8 mouse cellular contexts compared by ENCODE assay signal in the genomic region with DNA sequence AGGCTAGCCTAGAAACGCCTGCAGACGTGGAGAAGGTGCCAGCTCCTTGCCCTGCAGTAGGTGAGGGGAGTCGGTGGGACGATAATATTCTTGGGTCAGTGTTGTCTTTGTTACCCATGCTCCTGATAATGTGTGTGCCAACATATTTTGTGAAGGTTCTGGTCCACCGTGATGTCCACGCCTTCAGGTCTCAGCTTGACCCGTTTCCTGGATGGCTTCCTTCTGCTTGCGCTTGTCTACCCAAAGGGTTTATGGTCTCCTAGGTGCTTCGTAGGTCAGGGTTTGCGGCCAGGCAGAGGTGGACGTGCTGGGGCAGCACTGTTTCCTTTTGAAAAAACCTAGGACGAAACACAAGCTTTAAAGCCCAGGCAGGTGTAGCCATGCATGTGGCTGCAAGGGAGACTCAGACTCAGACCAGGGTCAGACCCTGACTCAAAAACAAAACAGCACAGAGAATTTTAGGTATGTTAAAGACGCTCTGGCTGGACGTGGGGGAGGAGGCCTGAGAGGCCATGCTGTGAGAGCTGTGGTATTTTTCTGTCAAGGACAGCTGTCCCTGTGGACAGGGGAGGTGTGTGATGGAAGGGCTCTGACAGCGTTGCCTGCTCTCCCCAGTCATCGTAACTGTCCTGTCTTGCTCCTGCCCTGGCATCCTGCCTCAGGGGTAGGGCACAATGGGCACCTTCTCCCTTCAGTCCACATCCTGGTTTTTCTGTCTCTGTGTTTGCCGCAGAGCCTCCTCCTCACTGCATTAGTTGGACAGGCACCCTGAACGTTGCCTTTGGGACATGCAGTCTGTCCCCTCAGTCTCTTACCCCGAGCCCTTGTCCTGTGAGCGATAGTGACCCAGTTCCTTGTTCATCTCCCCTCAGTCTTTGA. TPM values are rescaled to one million over a fixed set of nuclear protein-coding genes. Genes with fewer than 3 reads are reported as not detected.
DNase-seq lines count a peak whose midpoint lies in the region; ATAC-seq and TF ChIP-seq lines count a peak whose summit lies in the region.
"Had no signal": no experiment of that assay in that cellular context is flagged by ENCODE, and none has a peak within 500 bp of the region (broad histone marks: within the 10 kb centered on the region; RNA-seq: fewer than 3 reads in every experiment).

No protein-coding gene starts in this region.

- H3K9ac ChIP-seq in liver, adult 2 months (ENCODE audit: low read depth, low read length): no peak overlapping the region
- no peak overlapping the region for H3K9ac ChIP-seq in liver, embryonic 11.5 days (ENCODE audit: low read depth, low read length)
- H3K9ac ChIP-seq in embryonic facial prominence, embryonic 11.5 days (replicated peaks; ENCODE audit: low read length): peak overlapping the region; percentile 41; the same call in 1 of the 2 replicates
- H3K9ac ChIP-seq in hindbrain, embryonic 14.5 days: 0 out of 2 replicates have a peak overlapping the region, but pooled peaks have one; percentile 2
- H3K9ac ChIP-seq in neural tube, embryonic 13.5 days: peak overlapping the region; percentile 48

- H3K9me3 ChIP-seq in liver, embryonic 11.5 days (ENCODE audit: control insufficient read depth, low read length): no peaks in the 10 kb centered on the region
- no peaks in the 10 kb centered on the region for H3K9me3 ChIP-seq in embryonic facial prominence, embryonic 11.5 days (replicated peaks; ENCODE audit: control insufficient read depth, low read length)
- no peaks in the 10 kb centered on the region for H3K9me3 ChIP-seq in hindbrain, embryonic 14.5 days (ENCODE audit: control insufficient read depth, low read length)
- no peaks in the 10 kb centered on the region for H3K9me3 ChIP-seq in neural tube, embryonic 13.5 days

- DNase-seq in liver, adult 2 months (ENCODE audit: extremely low read depth, low read depth, low spot score): no peak
- DNase-seq in liver, embryonic 11.5 days (ENCODE audit: low spot score): no peak
- no peak for DNase-seq in embryonic facial prominence, embryonic 11.5 days (ENCODE audit: low spot score)
- no peak for DNase-seq in hindbrain, embryonic 14.5 days (ENCODE audit: low spot score)
- DNase-seq in ovary, adult 18-20 months (ENCODE audit: low spot score): no peak

- H3K36me3 ChIP-seq in liver, adult 2 months (ENCODE audit: control insufficient read depth, insufficient read depth, low read length): no peaks in the 10 kb centered on the region
- H3K36me3 ChIP-seq in liver, embryonic 11.5 days (ENCODE audit: control insufficient read depth, insufficient read depth, low read length): peaks cover 2% of the 10 kb centered on the region; the same call in 1 of the 2 replicates
- no peaks in the 10 kb centered on the region; the same call in 1 of the 2 replicates for H3K36me3 ChIP-seq in embryonic facial prominence, embryonic 11.5 days (replicated peaks; ENCODE audit: control insufficient read depth, insufficient read depth, low read depth, low read length)
- peaks cover 9% of the 10 kb centered on the region for H3K36me3 ChIP-seq in hindbrain, embryonic 14.5 days (replicated peaks; ENCODE audit: control insufficient read depth, insufficient read depth)
- H3K36me3 ChIP-seq in neural tube, embryonic 13.5 days: peaks cover 20% of the 10 kb centered on the region

- no peak for TF ChIP-seq POLR2A in liver, adult 2 months (IDR thresholded peaks at IDR 0.05; ENCODE audit: extremely low read depth, insufficient read depth, low read length)

- peak overlapping the region; percentile 35 for H3K27ac ChIP-seq in liver, adult 2 months (replicated peaks; ENCODE audit: insufficient read depth, low read depth, low read length)
- no peak overlapping the region for H3K27ac ChIP-seq in liver, embryonic 11.5 days (ENCODE audit: low read depth, low read length)
- peak overlapping the region; percentile 65; the same call in 1 of the 2 replicates for H3K27ac ChIP-seq in embryonic facial prominence, embryonic 11.5 days (replicated peaks; ENCODE audit: low read depth, low read length)
- H3K27ac ChIP-seq in hindbrain, embryonic 14.5 days: peak overlapping the region; percentile 47
- peak overlapping the region; percentile 72 for H3K27ac ChIP-seq in neural tube, embryonic 13.5 days (replicated peaks)

- H3K4me3 ChIP-seq in liver, adult 2 months (ENCODE audit: insufficient read depth, low read depth, low read length): no peak overlapping the region
- H3K4me3 ChIP-seq in liver, embryonic 11.5 days (ENCODE audit: low read depth, low read length): no peak overlapping the region
- no peak overlapping the region for H3K4me3 ChIP-seq in embryonic facial prominence, embryonic 11.5 days (ENCODE audit: low read depth, low read length)
- H3K4me3 ChIP-seq in hindbrain, embryonic 14.5 days (replicated peaks; ENCODE audit: low read length): no peak overlapping the region
- no peak overlapping the region for H3K4me3 ChIP-seq in neural tube, embryonic 13.5 days

- H3K4me2 ChIP-seq in liver, embryonic 11.5 days: no peak overlapping the region
- no peak overlapping the region for H3K4me2 ChIP-seq in embryonic facial prominence, embryonic 11.5 days (ENCODE audit: low read depth, low read length)
- peak overlapping the region; percentile 17; the same call in 1 of the 2 replicates for H3K4me2 ChIP-seq in hindbrain, embryonic 14.5 days (replicated peaks)
- H3K4me2 ChIP-seq in neural tube, embryonic 13.5 days: peak overlapping the region; percentile 24

- 71% methylated on average over 20 of the region's 20 CpGs for WGBS in liver, adult 2 months
- 63% methylated on average over 20 of the region's 20 CpGs for WGBS in liver, embryonic 11.5 days
- 35% methylated on average over 20 of the region's 20 CpGs for WGBS in embryonic facial prominence, embryonic 11.5 days
- 52% methylated on average over 20 of the region's 20 CpGs for WGBS in hindbrain, embryonic 14.5 days
- 53% methylated on average over 20 of the region's 20 CpGs for WGBS in neural tube, embryonic 13.5 days

- no peak for TF ChIP-seq CTCF in liver, adult 2 months (IDR thresholded peaks at IDR 0.05; ENCODE audit: low read depth, low read length)

- ATAC-seq in liver, embryonic 11.5 days (replicated peaks; ENCODE audit: low FRiP score): no peak
- no peak for ATAC-seq in embryonic facial prominence, embryonic 11.5 days (replicated peaks; ENCODE audit: insufficient number of reproducible peaks, low FRiP score, low TSS enrichment, low read depth)
- ATAC-seq in hindbrain, embryonic 14.5 days (ENCODE audit: low FRiP score): no peak
- ATAC-seq in neural tube, embryonic 13.5 days (ENCODE audit: low read depth): no peak
- no peak for ATAC-seq in megakaryocyte-erythroid progenitor cell, adult 5-6 weeks (replicated peaks; ENCODE audit: low FRiP score, low TSS enrichment, poor library complexity, severe bottlenecking)
- ATAC-seq: activated CD4-positive, CD25-positive, alpha-beta regulatory T cell, adult 4 months had no signal

- H3K4me1 ChIP-seq in liver, adult 2 months (ENCODE audit: control insufficient read depth, insufficient read depth, low read length): peaks cover 5% of the 10 kb centered on the region; the same call in 1 of the 2 replicates
- H3K4me1 ChIP-seq in liver, embryonic 11.5 days (replicated peaks; ENCODE audit: control insufficient read depth, insufficient read depth, low read length): peaks cover 39% of the 10 kb centered on the region
- H3K4me1 ChIP-seq in embryonic facial prominence, embryonic 11.5 days (ENCODE audit: control insufficient read depth, insufficient read depth, low read length): peaks cover 20% of the 10 kb centered on the region
- peaks cover 79% of the 10 kb centered on the region for H3K4me1 ChIP-seq in hindbrain, embryonic 14.5 days (replicated peaks; ENCODE audit: control insufficient read depth, insufficient read depth, low read length)
- peaks cover 83% of the 10 kb centered on the region for H3K4me1 ChIP-seq in neural tube, embryonic 13.5 days (replicated peaks)

- peaks cover 35% of the 10 kb centered on the region; the same call in 1 of the 2 replicates for H3K79me2 ChIP-seq in liver, adult 2 months (ENCODE audit: control insufficient read depth, insufficient read depth, low read length)

- H3K27me3 ChIP-seq in liver, adult 2 months (ENCODE audit: control insufficient read depth, insufficient read depth, low read length): no peaks in the 10 kb centered on the region
- no peaks in the 10 kb centered on the region for H3K27me3 ChIP-seq in liver, embryonic 11.5 days (replicated peaks; ENCODE audit: control insufficient read depth, insufficient read depth, low read length)
- no peaks in the 10 kb centered on the region for H3K27me3 ChIP-seq in embryonic facial prominence, embryonic 11.5 days (ENCODE audit: control insufficient read depth, insufficient read depth, low read length)
- H3K27me3 ChIP-seq in hindbrain, embryonic 14.5 days (ENCODE audit: control insufficient read depth, insufficient read depth, low read length): no peaks in the 10 kb centered on the region
- no peaks in the 10 kb centered on the region for H3K27me3 ChIP-seq in neural tube, embryonic 13.5 days

RNA-seq across cellular contexts. Expression of gene Sec14l1, which starts 5.6 kb away (rescaled TPM):
- 4.6 and 6.0 TPM in 2 replicates for total RNA-seq in liver, adult 2 months (2014; rRNA removed)
- polyA plus RNA-seq in liver, adult 2 months (2012; rRNA removed): 6.7 and 8.2 TPM in 2 replicates
- 20.9 and 22.8 TPM in 2 replicates for polyA plus RNA-seq in liver, embryonic 11.5 days (2014; fragmentation: Nextera tagmentation; extraction: Ambion mirVana)
- 25.4 and 28.3 TPM in 2 replicates for polyA plus RNA-seq in embryonic facial prominence, embryonic 11.5 days (2014; fragmentation: Nextera tagmentation; extraction: Ambion mirVana)
- 41.2 and 41.9 TPM in 2 replicates for polyA plus RNA-seq in hindbrain, embryonic 14.5 days (2014; fragmentation: Nextera tagmentation; extraction: Ambion mirVana)
- polyA plus RNA-seq in neural tube, embryonic 13.5 days (2015; fragmentation: Nextera tagmentation; extraction: Ambion mirVana): 57.6 and 67.0 TPM in 2 replicates
- total RNA-seq in megakaryocyte-erythroid progenitor cell, adult 5-6 weeks (2014; fragmentation: Nextera tagmentation): 13.5 and 14.4 TPM in 2 replicates
- 6.7 and 10.6 TPM in 2 replicates for total RNA-seq in megakaryocyte-erythroid progenitor cell, adult 5-6 weeks (2017)

Comparison
In these comparisons a context has a peak if more than half of its experiments do, and no peak if none do; other contexts are left out.
1. H3K9ac ChIP-seq: peak in embryonic facial prominence, embryonic 11.5 days (single experiment), hindbrain, embryonic 14.5 days (single experiment) and neural tube, embryonic 13.5 days (single experiment); none in liver, adult 2 months (single experiment) and liver, embryonic 11.5 days (single experiment).
2. H3K4me2 ChIP-seq: peak in hindbrain, embryonic 14.5 days (single experiment) and neural tube, embryonic 13.5 days (single experiment); none in liver, embryonic 11.5 days (single experiment) and embryonic facial prominence, embryonic 11.5 days (single experiment).